Mouse (Mus musculus) forebrain, embryonic 11.5 days (tissue): ENCODE measurements around the gene Xxylt1. TPM values are rescaled to one million over a fixed set of nuclear protein-coding genes. Genes with fewer than 3 reads are reported as not detected.

ENCODE experiments used
- ATAC-seq: fragments of 200-750 bp; cut with Nextera tagmentation; replicated peaks from 2 replicates; pipeline ENCODE4 v1.8.0; 2017; ENCODE audit warnings: moderate TSS enrichment; ENCODE audit not compliant: low FRiP score
- DNase-seq: peaks from one replicate; pipeline ENCODE4 v3.0.0-alpha.2; 2017; ENCODE audit warnings: low spot score
- H3K27ac ChIP-seq: fragments of 300-500 bp; sonication (generic); 2 replicates; pipeline ENCODE4 v1.5.1; 2014; ENCODE audit warnings: low read depth, low read length
- H3K27me3 ChIP-seq: fragments of 300-500 bp; sonication (generic); 2 replicates; pipeline ENCODE4 v1.6.1; 2014; ENCODE audit warnings: mild to moderate bottlenecking, low read length, mixed read lengths; ENCODE audit not compliant: control insufficient read depth, insufficient read depth
- H3K36me3 ChIP-seq: fragments of 300-500 bp; sonication (generic); 2 replicates; pipeline ENCODE4 v1.6.1; 2014; ENCODE audit warnings: mild to moderate bottlenecking, low read length, moderate library complexity, mixed read lengths; ENCODE audit not compliant: control insufficient read depth, insufficient read depth
- H3K4me1 ChIP-seq: fragments of 300-500 bp; sonication (generic); replicated peaks from 2 replicates; pipeline ENCODE4 v1.6.1; 2014; ENCODE audit warnings: low read length, mixed read lengths; ENCODE audit not compliant: control insufficient read depth, insufficient read depth
- H3K4me2 ChIP-seq: fragments of 300-500 bp; sonication (generic); 2 replicates; pipeline ENCODE4 v1.6.1; 2014; ENCODE audit warnings: low read depth, mild to moderate bottlenecking, low read length, moderate library complexity, mixed read lengths; ENCODE audit not compliant: severe bottlenecking
- H3K4me3 ChIP-seq: fragments of 300-500 bp; sonication (generic); 2 replicates; pipeline ENCODE4 v1.5.1; 2014; ENCODE audit warnings: low read depth, low read length
- H3K9ac ChIP-seq: fragments of 300-500 bp; sonication (generic); 2 replicates; pipeline ENCODE4 v1.6.1; 2014; ENCODE audit warnings: low read length
- H3K9me3 ChIP-seq: fragments of 300-500 bp; sonication (generic); 2 replicates; pipeline ENCODE4 v1.6.1; 2016; ENCODE audit warnings: low read length, mixed read lengths; ENCODE audit not compliant: control insufficient read depth
- WGBS: fragments of 180-500 bp; shearing (Covaris S2); extraction: QIAGEN DNeasy Blood & Tissue Kit; methylation state at CpG from one replicate; pipeline ENCODE4 v1.1.7; 2014; 5-methylcytosine and 5-hydroxymethylcytosine counted together
- polyA plus RNA-seq: library from polyadenylated mRNA; unstranded; fragments of >200 nt; fragmentation: Nextera tagmentation; extraction: Ambion mirVana; gene quantifications from 2 replicates; pipeline ENCODE4 v1.2.1, GENCODE M21; 2014

Gene Xxylt1
- polyA plus RNA-seq, 1 experiment from 2014 or later, result 14.7 TPM

- Histone ChIP-seq H3K4me1 (no peaks in the 10 kb centered on the region), H3K27me3 (no peaks in the 10 kb centered on the region), H3K4me2 (no peak overlapping the region), H3K36me3 (no peaks in the 10 kb centered on the region), H3K27ac (no peak overlapping the region), H3K4me3 (no peak overlapping the region), H3K9me3 (no peaks in the 10 kb centered on the region), H3K9ac (no peak overlapping the region)
- 78% methylated on average over 4 of the region's 4 CpGs for WGBS
- ATAC-seq (no peak), DNase-seq (no peak)
Measured at GRCm38 (mm10) chr16:30932791-30933190, 148.4 kb downstream of the Xxylt1 start.

GRCm38 (mm10) chr16:30932196-30932595 is 149.0 kb downstream of the Xxylt1 start:
- ATAC-seq (no peak), DNase-seq (no peak)
- WGBS, result 84% methylated on average over 5 of the region's 5 CpGs
- Histone ChIP-seq H3K9me3 (no peaks in the 10 kb centered on the region), H3K4me1 (no peaks in the 10 kb centered on the region), H3K27ac (no peak overlapping the region), H3K4me2 (no peak overlapping the region), H3K36me3 (no peaks in the 10 kb centered on the region), H3K27me3 (no peaks in the 10 kb centered on the region), H3K4me3 (no peak overlapping the region), H3K9ac (no peak overlapping the region; the same call in 1 of the 2 replicates)

- no peak overlapping the region for H3K4me3 ChIP-seq
- no peak overlapping the region for H3K4me2 ChIP-seq
- DNase-seq, result no peak
- H3K9ac ChIP-seq, result no peak overlapping the region
- no peak for ATAC-seq
- H3K4me1 ChIP-seq, result no peaks in the 10 kb centered on the region
- WGBS, result 95% methylated on average over 3 of the region's 3 CpGs
- H3K36me3 ChIP-seq, result no peaks in the 10 kb centered on the region
- no peak overlapping the region for H3K27ac ChIP-seq
- no peaks in the 10 kb centered on the region for H3K27me3 ChIP-seq
- H3K9me3 ChIP-seq, result no peaks in the 10 kb centered on the region
Measured at GRCm38 (mm10) chr16:30929165-30929564, 152.1 kb downstream of the Xxylt1 start.

- no peak overlapping the region for H3K27ac ChIP-seq
- H3K4me3 ChIP-seq, result no peak overlapping the region
- no peak overlapping the region for H3K4me2 ChIP-seq
- no peaks in the 10 kb centered on the region for H3K4me1 ChIP-seq
- DNase-seq, result no peak
- H3K27me3 ChIP-seq, result no peaks in the 10 kb centered on the region
- no peaks in the 10 kb centered on the region for H3K36me3 ChIP-seq
- WGBS, result 77% methylated on average over 8 of the region's 8 CpGs
- H3K9me3 ChIP-seq, result no peaks in the 10 kb centered on the region
- ATAC-seq, result no peak
- H3K9ac ChIP-seq, result no peak overlapping the region
Measured at GRCm38 (mm10) chr16:30928076-30928750, 153.0 kb downstream of the Xxylt1 start.

- H3K9ac ChIP-seq, result no peak overlapping the region
- H3K4me2 ChIP-seq, result no peak overlapping the region
- DNase-seq, result no peak
- H3K9me3 ChIP-seq, result no peaks in the 10 kb centered on the region
- WGBS, result 81% methylated on average over 4 of the region's 4 CpGs
- H3K27ac ChIP-seq, result no peak overlapping the region
- H3K36me3 ChIP-seq, result no peaks in the 10 kb centered on the region
- H3K27me3 ChIP-seq, result no peaks in the 10 kb centered on the region
- ATAC-seq, result no peak
- no peak overlapping the region for H3K4me3 ChIP-seq
- H3K4me1 ChIP-seq, result no peaks in the 10 kb centered on the region
Measured at GRCm38 (mm10) chr16:30925496-30925895, 155.7 kb downstream of the Xxylt1 start.

GRCm38 (mm10) chr16:30923899-30924298 is 157.3 kb downstream of the Xxylt1 start:
- no peaks in the 10 kb centered on the region for H3K4me1 ChIP-seq
- no peak for DNase-seq
- ATAC-seq, result no peak
- no peaks in the 10 kb centered on the region for H3K27me3 ChIP-seq
- 72% methylated on average over 7 of the region's 7 CpGs for WGBS
- H3K27ac ChIP-seq, result no peak overlapping the region
- no peaks in the 10 kb centered on the region for H3K36me3 ChIP-seq
- no peaks in the 10 kb centered on the region; the same call in 1 of the 2 replicates for H3K9me3 ChIP-seq
- no peak overlapping the region for H3K4me2 ChIP-seq
- no peak overlapping the region for H3K9ac ChIP-seq
- no peak overlapping the region for H3K4me3 ChIP-seq

GRCm38 (mm10) chr16:30922548-30922947 is 158.7 kb downstream of the Xxylt1 start:
- H3K9ac ChIP-seq, result no peak overlapping the region
- 75% methylated on average over 1 of the region's 1 CpGs for WGBS
- H3K9me3 ChIP-seq, result no peaks in the 10 kb centered on the region; the same call in 1 of the 2 replicates
- H3K27me3 ChIP-seq, result no peaks in the 10 kb centered on the region
- DNase-seq (no peak), ATAC-seq (no peak)
- H3K4me3 ChIP-seq, result no peak overlapping the region
- no peak overlapping the region for H3K4me2 ChIP-seq
- H3K27ac ChIP-seq, result no peak overlapping the region
- H3K36me3 ChIP-seq, result no peaks in the 10 kb centered on the region
- H3K4me1 ChIP-seq, result no peaks in the 10 kb centered on the region

- no peak for DNase-seq
- no peak for ATAC-seq
- Histone ChIP-seq H3K4me3 (no peak overlapping the region), H3K36me3 (no peaks in the 10 kb centered on the region), H3K4me2 (no peak overlapping the region), H3K9me3 (no peaks in the 10 kb centered on the region; the same call in 1 of the 2 replicates), H3K9ac (no peak overlapping the region), H3K27ac (no peak overlapping the region), H3K27me3 (no peaks in the 10 kb centered on the region), H3K4me1 (no peaks in the 10 kb centered on the region)
- 92% methylated on average over 7 of the region's 7 CpGs for WGBS
Measured at GRCm38 (mm10) chr16:30918866-30919265, 162.4 kb downstream of the Xxylt1 start.

GRCm38 (mm10) chr16:30916931-30917330 is 164.3 kb downstream of the Xxylt1 start:
- Histone ChIP-seq H3K9me3 (no peaks in the 10 kb centered on the region; the same call in 1 of the 2 replicates), H3K4me1 (no peaks in the 10 kb centered on the region), H3K4me2 (no peak overlapping the region), H3K9ac (no peak overlapping the region), H3K36me3 (no peaks in the 10 kb centered on the region), H3K27ac (no peak overlapping the region), H3K4me3 (no peak overlapping the region), H3K27me3 (no peaks in the 10 kb centered on the region)
- WGBS, result 74% methylated on average over 3 of the region's 3 CpGs
- ATAC-seq (no peak), DNase-seq (no peak)
